Mouse (Mus musculus) embryonic facial prominence, embryonic 14.5 days (tissue): Measurements from ENCODE around the gene Eps8. TPM values are rescaled to one million over a fixed set of nuclear protein-coding genes. Genes with fewer than 3 reads are reported as not detected.

Experiments used
- ATAC-seq: fragments of 200-750 bp; cut with Nextera tagmentation; 2 replicates; pipeline ENCODE4 v1.8.0; 2017; ENCODE audit warnings: low read depth, moderate number of reproducible peaks, moderate TSS enrichment
- DNase-seq: peaks from one replicate; pipeline ENCODE4 v3.0.0-alpha.2; 2015; ENCODE audit warnings: low spot score
- H3K27ac ChIP-seq: fragments of 300-500 bp; sonication (generic); replicated peaks from 2 replicates; pipeline ENCODE4 v1.5.1; 2014; ENCODE audit warnings: low read depth, mild to moderate bottlenecking, low read length, moderate library complexity
- H3K27me3 ChIP-seq: fragments of 300-500 bp; sonication (generic); replicated peaks from 2 replicates; pipeline ENCODE4 v1.6.1; 2014; ENCODE audit warnings: low read length; ENCODE audit not compliant: control insufficient read depth, insufficient read depth
- H3K36me3 ChIP-seq: fragments of 300-500 bp; sonication (generic); 2 replicates; pipeline ENCODE4 v1.6.1; 2014; ENCODE audit warnings: low read length, mixed read lengths; ENCODE audit not compliant: control insufficient read depth, insufficient read depth
- H3K4me1 ChIP-seq: fragments of 300-500 bp; sonication (generic); 2 replicates; pipeline ENCODE4 v1.6.1; 2014; ENCODE audit warnings: antibody characterized with exemption, low read length; ENCODE audit not compliant: control insufficient read depth, insufficient read depth
- H3K4me2 ChIP-seq: fragments of 300-500 bp; sonication (generic); 2 replicates; pipeline ENCODE4 v1.6.1; 2014; ENCODE audit warnings: low read depth, mild to moderate bottlenecking, low read length, moderate library complexity, mixed read lengths
- H3K4me3 ChIP-seq: fragments of 300-500 bp; sonication (generic); 2 replicates; pipeline ENCODE4 v1.5.1; 2014; ENCODE audit warnings: low read depth, mild to moderate bottlenecking, low read length
- H3K9ac ChIP-seq: fragments of 300-500 bp; sonication (generic); 2 replicates; pipeline ENCODE4 v1.6.1; 2014; ENCODE audit warnings: low read depth, mild to moderate bottlenecking, low read length, moderate library complexity, mixed read lengths
- H3K9me3 ChIP-seq: fragments of 300-500 bp; sonication (generic); 2 replicates; pipeline ENCODE4 v1.6.1; 2016; ENCODE audit warnings: low read length; ENCODE audit not compliant: control insufficient read depth
- WGBS: fragments of 180-500 bp; shearing (Covaris S2); extraction: QIAGEN DNeasy Blood & Tissue Kit; methylation state at CpG from one replicate; pipeline ENCODE4 v1.1.7; 2014; 5-methylcytosine and 5-hydroxymethylcytosine counted together
- polyA plus RNA-seq: library from polyadenylated mRNA; unstranded; fragments of >200 nt; fragmentation: Nextera tagmentation; extraction: Ambion mirVana; gene quantifications from 2 replicates; pipeline ENCODE4 v1.2.1, GENCODE M21; 2014

Eps8 gene
- polyA plus RNA-seq: 28.7 and 35.9 TPM in 2 replicates

GRCm38 (mm10) chr6:137654776-137655175 lies at the start of gene Eps8:
Gene Eps8 (minus strand): TSS chr6:137654876.
- WGBS: 55% methylated on average over 2 of the region's 2 CpGs
- no peak within 1 kb of the TSS for H3K4me3 ChIP-seq
- ATAC-seq: no peak

GRCm38 (mm10) chr6:137703431-137703830 lies 48.8 kb upstream of the Eps8 start:
- H3K4me1 ChIP-seq: no peaks in the 10 kb centered on the region
- DNase-seq: no peak
- no peaks in the 10 kb centered on the region for H3K27me3 ChIP-seq
- WGBS: 81% methylated on average over 7 of the region's 7 CpGs
- no peaks in the 10 kb centered on the region for H3K36me3 ChIP-seq
- H3K4me3 ChIP-seq: no peak overlapping the region
- no peak overlapping the region for H3K9ac ChIP-seq
- no peaks in the 10 kb centered on the region for H3K9me3 ChIP-seq
- H3K4me2 ChIP-seq: no peak overlapping the region
- no peak for ATAC-seq
- no peak overlapping the region for H3K27ac ChIP-seq

More at GRCm38 (mm10) chr6:137654776-137655175, at the start of gene Eps8:
- Histone ChIP-seq H3K27me3 (no peaks in the 10 kb centered on the region), H3K4me2 (no peak within 1 kb of the TSS), H3K9ac (no peak within 1 kb of the TSS), H3K9me3 (0 out of 2 replicates have a peak, but pooled peaks cover 4% of the 10 kb centered on the region), H3K36me3 (no peaks in the 10 kb centered on the region), H3K27ac (no peak within 1 kb of the TSS), H3K4me1 (no peaks in the 10 kb centered on the region)
- DNase-seq: no peak

GRCm38 (mm10) chr6:137702918-137703317 lies 48.2 kb upstream of the Eps8 start:
- H3K9me3 ChIP-seq: no peaks in the 10 kb centered on the region
- DNase-seq (no peak), ATAC-seq (no peak)
- H3K4me3 ChIP-seq: no peak overlapping the region
- no peaks in the 10 kb centered on the region for H3K36me3 ChIP-seq
- no peaks in the 10 kb centered on the region for H3K4me1 ChIP-seq
- no peak overlapping the region for H3K27ac ChIP-seq
- no peak overlapping the region for H3K9ac ChIP-seq
- no peaks in the 10 kb centered on the region for H3K27me3 ChIP-seq
- WGBS: 78% methylated on average over 4 of the region's 4 CpGs
- no peak overlapping the region for H3K4me2 ChIP-seq

GRCm38 (mm10) chr6:137702186-137702585 lies 47.5 kb upstream of the Eps8 start:
- no peaks in the 10 kb centered on the region for H3K36me3 ChIP-seq
- no peaks in the 10 kb centered on the region for H3K27me3 ChIP-seq
- ATAC-seq: no peak
- no peak for DNase-seq
- no peak overlapping the region for H3K27ac ChIP-seq
- no peaks in the 10 kb centered on the region for H3K4me1 ChIP-seq
- no peak overlapping the region for H3K4me2 ChIP-seq
- no peak overlapping the region for H3K4me3 ChIP-seq
- H3K9ac ChIP-seq: no peak overlapping the region
- whole genome bisulfite sequencing: 91% methylated on average over 3 of the region's 3 CpGs
- no peaks in the 10 kb centered on the region for H3K9me3 ChIP-seq

- Histone ChIP-seq H3K4me3 (no peak overlapping the region), H3K9ac (no peak overlapping the region), H3K4me1 (no peaks in the 10 kb centered on the region), H3K9me3 (no peaks in the 10 kb centered on the region), H3K4me2 (no peak overlapping the region), H3K36me3 (no peaks in the 10 kb centered on the region), H3K27me3 (no peaks in the 10 kb centered on the region), H3K27ac (no peak overlapping the region)
- 86% methylated on average over 7 of the region's 7 CpGs for WGBS
- no peak for DNase-seq
- ATAC-seq: peak; percentile 30; the same call in 1 of the 2 replicates
Observed at GRCm38 (mm10) chr6:137699434-137699833, 44.8 kb upstream of the Eps8 start.

- no peaks in the 10 kb centered on the region for H3K27me3 ChIP-seq
- H3K9ac ChIP-seq: no peak overlapping the region
- DNase-seq: peak; percentile 74
- no peak overlapping the region for H3K4me3 ChIP-seq
- no peak overlapping the region for H3K4me2 ChIP-seq
- no peaks in the 10 kb centered on the region for H3K4me1 ChIP-seq
- peak; percentile 86 for ATAC-seq
- WGBS: 50% methylated on average over 8 of the region's 8 CpGs
- no peaks in the 10 kb centered on the region for H3K9me3 ChIP-seq
- peak overlapping the region; percentile 59; the same call in 1 of the 2 replicates for H3K27ac ChIP-seq
- H3K36me3 ChIP-seq: no peaks in the 10 kb centered on the region
Observed at GRCm38 (mm10) chr6:137696445-137697204, 41.9 kb upstream of the Eps8 start.

GRCm38 (mm10) chr6:137695046-137695445 lies 40.4 kb upstream of the Eps8 start:
- H3K4me2 ChIP-seq: no peak overlapping the region

GRCm38 (mm10) chr6:137694310-137694709 lies 39.6 kb upstream of the Eps8 start:
- WGBS: 85% methylated on average over 2 of the region's 2 CpGs
- H3K27ac ChIP-seq: no peak overlapping the region
- no peak overlapping the region for H3K9ac ChIP-seq
- H3K4me2 ChIP-seq: no peak overlapping the region
- H3K36me3 ChIP-seq: no peaks in the 10 kb centered on the region
- no peaks in the 10 kb centered on the region for H3K4me1 ChIP-seq
- ATAC-seq (no peak), DNase-seq (no peak)
- no peaks in the 10 kb centered on the region for H3K9me3 ChIP-seq
- H3K4me3 ChIP-seq: no peak overlapping the region
- no peaks in the 10 kb centered on the region for H3K27me3 ChIP-seq

More at GRCm38 (mm10) chr6:137695046-137695445, 40.4 kb upstream of the Eps8 start:
- WGBS: 88% methylated on average over 8 of the region's 8 CpGs
- no peaks in the 10 kb centered on the region for H3K36me3 ChIP-seq
- no peaks in the 10 kb centered on the region for H3K4me1 ChIP-seq
- H3K27ac ChIP-seq: no peak overlapping the region
- no peak for ATAC-seq
- no peaks in the 10 kb centered on the region for H3K9me3 ChIP-seq
- no peak for DNase-seq
- no peak overlapping the region for H3K4me3 ChIP-seq
- no peak overlapping the region for H3K9ac ChIP-seq
- no peaks in the 10 kb centered on the region for H3K27me3 ChIP-seq
